Mouse (Mus musculus) limb, embryonic 14.5 days (tissue): Measurements from ENCODE around the gene Med6. TPM values are rescaled to one million over a fixed set of nuclear protein-coding genes. Genes with fewer than 3 reads are reported as not detected.

Experiments used
- ATAC-seq: fragments of 200-750 bp; cut with Nextera tagmentation; 2 replicates; pipeline ENCODE4 v1.8.0; 2017; ENCODE audit warnings: low read depth, moderate number of reproducible peaks, moderate TSS enrichment; ENCODE audit not compliant: low FRiP score
- DNase-seq: peaks from one replicate; pipeline ENCODE4 v3.0.0-alpha.2; 2015; ENCODE audit warnings: low spot score
- H3K27ac ChIP-seq: fragments of 300-500 bp; sonication (generic); replicated peaks from 2 replicates; pipeline ENCODE4 v1.5.1; 2014; ENCODE audit warnings: low read depth, mild to moderate bottlenecking, low read length, moderate library complexity, mixed read lengths
- H3K27me3 ChIP-seq: fragments of 300-500 bp; sonication (generic); 2 replicates; pipeline ENCODE4 v1.6.1; 2014; ENCODE audit warnings: low read length, mixed read lengths; ENCODE audit not compliant: control insufficient read depth, insufficient read depth
- H3K36me3 ChIP-seq: fragments of 300-500 bp; sonication (generic); 2 replicates; pipeline ENCODE4 v1.6.1; 2014; ENCODE audit warnings: mild to moderate bottlenecking, low read length, moderate library complexity, mixed read lengths; ENCODE audit not compliant: control insufficient read depth, insufficient read depth
- H3K4me1 ChIP-seq: fragments of 300-500 bp; sonication (generic); 2 replicates; pipeline ENCODE4 v1.6.1; 2014; ENCODE audit warnings: antibody characterized with exemption, low read length, mixed read lengths; ENCODE audit not compliant: control insufficient read depth, insufficient read depth
- H3K4me2 ChIP-seq: fragments of 300-500 bp; sonication (generic); replicated peaks from 2 replicates; pipeline ENCODE4 v1.6.1; 2014; ENCODE audit warnings: low read depth, mild to moderate bottlenecking, low read length, moderate library complexity; ENCODE audit not compliant: severe bottlenecking
- H3K4me3 ChIP-seq: fragments of 300-500 bp; sonication (generic); replicated peaks from 2 replicates; pipeline ENCODE4 v1.5.1; 2014; ENCODE audit warnings: low read length
- H3K9ac ChIP-seq: fragments of 300-500 bp; sonication (generic); 2 replicates; pipeline ENCODE4 v1.6.1; 2014; ENCODE audit warnings: mild to moderate bottlenecking, low read depth, low read length, moderate library complexity; ENCODE audit not compliant: severe bottlenecking
- H3K9me3 ChIP-seq: fragments of 300-500 bp; sonication (generic); 2 replicates; pipeline ENCODE4 v1.6.1; 2016; ENCODE audit warnings: low read length; ENCODE audit not compliant: control insufficient read depth
- POLR2A ChIP-seq: fragments of 200-500 bp; IDR thresholded peaks from 2 replicates; pipeline ENCODE4 v1.8.0; 2012; ENCODE audit warnings: inconsistent platforms, mild to moderate bottlenecking, moderate library complexity, borderline replicate concordance; ENCODE audit not compliant: insufficient read depth, insufficient read length; ENCODE audit errors: extremely low read depth
- whole genome bisulfite sequencing: fragments of 180-500 bp; shearing (Covaris S2); extraction: QIAGEN DNeasy Blood & Tissue Kit; methylation state at CpG from one replicate; pipeline ENCODE4 v1.1.7; 2014; 5-methylcytosine and 5-hydroxymethylcytosine counted together
- polyA plus RNA-seq, 2 experiments: library from polyadenylated mRNA; depleted of rRNA in 1 of 2; stranded (reverse) in 1 of 2; unstranded in 1 of 2; fragments of >200 nt; fragmentation: Nextera tagmentation in 1 of 2; extraction: Ambion mirVana in 1 of 2; gene quantifications; 2 replicates each; pipeline versions ENCODE4 v1.2.1 to v1.2.3; 2012 to 2014

Gene Med6
- polyA plus RNA-seq, 2 experiments: 57.5 to 73.1 TPM

DNA sequence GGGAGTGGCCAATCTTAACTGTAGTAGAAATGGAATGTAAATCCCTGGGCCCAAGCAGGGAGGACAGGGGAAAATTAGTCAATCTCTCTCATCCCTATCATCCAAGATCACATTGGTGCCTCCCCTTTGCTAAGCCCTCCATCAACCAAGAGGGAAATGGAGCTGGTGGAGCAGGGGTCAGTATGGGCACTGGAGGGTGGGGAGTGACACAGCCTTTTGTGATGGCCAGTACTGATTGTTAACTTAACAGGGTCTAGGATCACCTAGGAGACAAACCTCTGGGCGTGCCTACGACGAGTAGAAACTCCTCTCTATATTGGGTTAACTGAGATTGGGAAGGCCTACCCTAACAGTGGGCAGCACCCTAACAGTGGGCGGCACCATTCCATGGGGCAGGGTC lies 28.6 kb upstream of the Med6 start:
- ATAC-seq (no peak), DNase-seq (no peak)
- Histone ChIP-seq H3K9ac (no peak overlapping the region), H3K4me2 (no peak overlapping the region), H3K27ac (no peak overlapping the region), H3K4me3 (no peak overlapping the region), H3K4me1 (no peaks in the 10 kb centered on the region), H3K27me3 (no peaks in the 10 kb centered on the region), H3K9me3 (no peaks in the 10 kb centered on the region), H3K36me3 (no peaks in the 10 kb centered on the region)
- WGBS: 67% methylated on average over 4 of the region's 4 CpGs
- no peak for TF ChIP-seq POLR2A

DNA sequence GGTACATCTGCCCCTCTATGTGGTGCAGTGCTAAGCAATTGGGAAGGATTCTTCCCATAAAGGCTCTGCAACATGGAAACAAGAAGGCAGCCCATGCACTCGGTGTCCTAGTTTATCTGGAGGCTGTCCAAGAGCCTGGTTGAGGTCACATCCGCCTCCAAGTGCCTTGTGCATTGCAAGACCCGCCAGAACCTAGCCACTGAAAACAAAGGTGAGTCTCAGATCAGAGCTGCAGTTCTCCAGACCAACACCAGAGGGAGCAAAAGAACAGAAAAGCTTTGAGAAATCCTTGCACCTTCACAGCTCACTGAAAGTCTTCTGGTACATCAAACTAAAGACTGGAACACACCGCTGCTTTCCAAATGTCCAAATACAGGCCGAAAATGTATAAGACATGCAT lies 24.5 kb upstream of the Med6 start:
- Histone ChIP-seq H3K27me3 (no peaks in the 10 kb centered on the region), H3K36me3 (no peaks in the 10 kb centered on the region), H3K27ac (no peak overlapping the region), H3K4me3 (no peak overlapping the region), H3K9me3 (no peaks in the 10 kb centered on the region), H3K4me2 (no peak overlapping the region), H3K9ac (no peak overlapping the region), H3K4me1 (no peaks in the 10 kb centered on the region)
- peak; percentile 78 for DNase-seq
- TF ChIP-seq POLR2A: no peak
- WGBS: 22% methylated on average over 5 of the region's 5 CpGs
- no peak for ATAC-seq

DNA sequence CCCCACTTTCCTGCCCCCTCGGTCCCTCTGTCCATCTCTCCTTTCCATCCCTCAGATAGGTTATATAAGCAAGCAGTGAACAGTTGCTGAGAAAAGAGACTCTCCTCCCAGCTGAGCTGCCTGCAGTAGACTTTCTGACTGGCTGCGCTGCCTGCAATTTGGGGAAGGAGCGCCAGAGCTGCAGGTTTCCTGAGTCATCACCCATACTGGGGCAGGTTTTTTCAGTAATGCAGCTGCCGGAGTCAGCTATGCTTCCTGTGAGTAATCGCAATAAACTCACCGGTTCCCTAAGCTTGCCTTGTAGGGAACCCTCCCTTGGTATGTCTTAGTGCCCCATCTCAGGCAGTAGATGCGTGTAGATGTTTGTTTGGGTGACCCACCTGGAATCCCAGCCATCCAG lies 22.2 kb upstream of the Med6 start:
- no peak overlapping the region for H3K9ac ChIP-seq
- no peaks in the 10 kb centered on the region for H3K4me1 ChIP-seq
- H3K4me3 ChIP-seq: no peak overlapping the region
- no peak for TF ChIP-seq POLR2A
- no peaks in the 10 kb centered on the region for H3K36me3 ChIP-seq
- ATAC-seq (no peak), DNase-seq (no peak)
- H3K9me3 ChIP-seq: no peaks in the 10 kb centered on the region
- 75% methylated on average over 7 of the region's 7 CpGs for WGBS
- H3K4me2 ChIP-seq: no peak overlapping the region
- no peaks in the 10 kb centered on the region for H3K27me3 ChIP-seq
- no peak overlapping the region for H3K27ac ChIP-seq

DNA sequence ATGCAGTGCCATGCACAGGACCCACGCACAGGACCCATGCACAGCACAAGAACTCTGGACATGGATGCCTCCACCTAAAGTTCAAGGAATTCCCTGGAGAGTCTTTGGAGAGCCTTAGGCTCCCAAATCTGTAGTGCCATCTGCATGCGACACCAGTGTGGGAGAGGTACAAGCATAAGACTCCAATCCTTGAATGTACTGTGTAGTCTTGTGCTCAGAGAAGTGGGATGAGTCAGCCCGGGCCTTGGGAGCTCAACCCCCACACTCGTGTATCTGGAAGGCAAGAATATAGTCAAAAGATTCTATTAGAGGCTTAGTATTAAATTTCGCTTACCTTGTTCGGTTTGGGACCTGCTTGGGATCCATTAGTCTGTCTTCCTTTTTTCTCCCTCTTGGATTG lies 21.0 kb upstream of the Med6 start:
- H3K9me3 ChIP-seq: no peaks in the 10 kb centered on the region
- TF ChIP-seq POLR2A: no peak

DNA sequence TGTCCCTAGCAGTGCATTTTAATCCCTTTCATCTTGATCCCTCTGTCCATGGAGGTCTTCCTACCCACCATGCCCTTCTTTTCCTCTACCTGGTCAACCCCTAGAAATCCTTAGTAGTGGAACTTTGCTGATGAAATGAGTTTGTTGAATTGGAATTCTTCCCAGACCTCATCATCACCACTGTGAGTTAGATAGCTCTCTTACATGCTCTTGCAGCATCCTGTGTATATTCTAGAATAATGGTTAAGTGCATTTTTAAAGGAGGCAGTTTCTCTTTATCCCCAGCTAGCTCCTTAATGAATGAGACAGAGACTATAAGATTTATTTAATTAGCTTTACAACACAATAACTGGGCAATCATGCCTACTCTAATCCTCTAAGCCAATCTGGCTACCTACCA lies 14.6 kb upstream of the Med6 start:
- no peak overlapping the region for H3K9ac ChIP-seq
- H3K4me1 ChIP-seq: no peaks in the 10 kb centered on the region
- H3K4me3 ChIP-seq: no peak overlapping the region
- no peak for TF ChIP-seq POLR2A
- H3K9me3 ChIP-seq: no peaks in the 10 kb centered on the region
- ATAC-seq: no peak
- H3K27me3 ChIP-seq: no peaks in the 10 kb centered on the region
- H3K36me3 ChIP-seq: no peaks in the 10 kb centered on the region
- H3K4me2 ChIP-seq: no peak overlapping the region
- DNase-seq: no peak
- H3K27ac ChIP-seq: no peak overlapping the region

More for the DNA sequence above, 21.0 kb upstream of the Med6 start:
- no peak overlapping the region for H3K27ac ChIP-seq
- WGBS: 88% methylated on average over 6 of the region's 6 CpGs
- H3K36me3 ChIP-seq: no peaks in the 10 kb centered on the region
- no peaks in the 10 kb centered on the region for H3K4me1 ChIP-seq
- no peak overlapping the region for H3K9ac ChIP-seq
- H3K27me3 ChIP-seq: no peaks in the 10 kb centered on the region
- DNase-seq (no peak), ATAC-seq (no peak)
- no peak overlapping the region for H3K4me3 ChIP-seq
- no peak overlapping the region for H3K4me2 ChIP-seq
